Mouse (Mus musculus): ENCODE data around the gene Tas1r2. TPM values are rescaled to one million over a fixed set of nuclear protein-coding genes. Genes with fewer than 3 reads are reported as not detected.

Gene Tas1r2
- polyA plus RNA-seq (2014; fragmentation: Nextera tagmentation; extraction: Ambion mirVana), result not detected in 2 replicates

DNA sequence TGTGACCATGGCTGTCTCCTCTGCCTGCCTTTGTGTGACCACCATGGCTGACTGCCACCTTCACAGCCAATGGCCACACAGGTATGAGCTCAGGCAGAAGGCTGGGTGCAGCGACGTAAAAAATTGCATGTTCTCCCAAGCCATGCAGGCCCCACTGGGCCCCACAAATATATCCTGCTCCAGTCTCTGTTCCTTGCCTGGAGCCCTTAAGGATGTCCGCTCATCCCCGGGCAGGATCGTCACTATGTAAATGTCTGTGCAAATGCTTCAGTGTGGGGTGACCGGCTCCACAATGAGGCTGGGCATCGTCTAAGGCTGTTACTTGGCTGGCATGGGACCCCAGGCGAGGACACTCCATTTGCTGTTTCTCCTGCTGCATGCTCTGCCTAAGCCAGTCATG lies at the start of gene Tas1r2:
TSS of gene Tas1r2 (plus strand) at position 301 of the 400 bp plus-strand sequence.
- H3K4me2 ChIP-seq (ENCODE audit: low read depth, low read length), result no peak within 1 kb of the TSS
- H3K27me3 ChIP-seq (ENCODE audit: control insufficient read depth, insufficient read depth, low read length), result no peaks in the 10 kb centered on the region
- H3K27ac ChIP-seq (ENCODE audit: low read depth, low read length), result no peak within 1 kb of the TSS
- no peaks in the 10 kb centered on the region for H3K9me3 ChIP-seq (ENCODE audit: control insufficient read depth, low read length)
- H3K4me3 ChIP-seq (ENCODE audit: low read depth, low read length), result no peak within 1 kb of the TSS
- no peak within 1 kb of the TSS for H3K9ac ChIP-seq (replicated peaks; ENCODE audit: low read depth, low read length)
- peaks cover 6% of the 10 kb centered on the region; the same call in 1 of the 2 replicates for H3K36me3 ChIP-seq (ENCODE audit: control insufficient read depth, insufficient read depth, low read length)
- ATAC-seq (ENCODE audit: low read depth), result no peak
- no peaks in the 10 kb centered on the region for H3K4me1 ChIP-seq (ENCODE audit: control insufficient read depth, insufficient read depth, low read length)
- 83% methylated on average over 8 of the region's 8 CpGs for WGBS

DNA sequence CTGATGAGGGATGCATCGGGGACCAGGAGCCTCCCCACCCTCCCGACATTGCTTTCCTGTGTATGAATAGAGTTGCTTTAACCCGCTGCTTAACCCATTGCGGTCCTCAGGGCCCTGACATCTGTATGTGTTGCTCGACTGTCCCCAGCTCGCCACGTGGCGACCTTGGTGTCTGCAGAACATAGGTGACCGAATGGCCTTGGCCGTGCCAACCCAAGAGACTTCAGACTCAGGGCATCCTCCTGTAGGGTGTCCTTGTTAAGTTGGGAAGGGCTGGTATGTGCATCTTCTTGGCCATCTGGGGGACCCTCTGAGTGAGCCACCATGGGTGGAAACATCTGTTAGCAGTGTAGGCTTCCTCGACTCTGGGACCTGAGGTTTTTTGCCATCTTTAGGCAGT lies 48.1 kb upstream of the Tas1r2 start:
- Histone ChIP-seq H3K4me2 (ENCODE audit: low read depth, low read length) (no peak overlapping the region), H3K4me3 (ENCODE audit: low read depth, low read length) (no peak overlapping the region), H3K27me3 (ENCODE audit: control insufficient read depth, insufficient read depth, low read length) (no peaks in the 10 kb centered on the region), H3K36me3 (ENCODE audit: control insufficient read depth, insufficient read depth, low read length) (peaks cover 8% of the 10 kb centered on the region; the same call in 1 of the 2 replicates), H3K27ac (ENCODE audit: low read depth, low read length) (no peak overlapping the region), H3K9me3 (ENCODE audit: control insufficient read depth, low read length) (no peaks in the 10 kb centered on the region), H3K4me1 (ENCODE audit: control insufficient read depth, insufficient read depth, low read length) (no peaks in the 10 kb centered on the region), H3K9ac (replicated peaks; ENCODE audit: low read depth, low read length) (no peak overlapping the region)
- 88% methylated on average over 11 of the region's 11 CpGs for WGBS
- no peak for ATAC-seq (ENCODE audit: low read depth)

DNA sequence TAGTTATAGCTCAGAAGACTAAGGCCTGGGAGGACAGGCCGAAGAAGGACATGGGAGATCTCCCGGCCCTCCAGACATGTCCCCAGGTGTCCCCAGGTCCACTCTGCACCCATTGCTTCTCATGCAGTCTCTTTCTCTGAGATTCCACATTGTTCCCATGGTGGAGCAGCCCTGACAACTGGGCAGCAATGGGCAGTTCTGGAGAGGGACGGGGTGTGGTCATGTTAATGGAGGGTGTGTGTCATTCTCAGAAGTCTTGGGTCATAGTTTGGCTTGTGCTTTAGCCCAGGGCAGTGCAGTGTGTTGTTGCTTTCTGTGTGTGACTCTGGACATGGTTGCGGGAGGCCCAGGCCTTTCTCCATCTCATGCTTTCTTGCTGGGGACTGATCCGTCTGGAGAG lies 46.6 kb upstream of the Tas1r2 start:
- Histone ChIP-seq H3K36me3 (ENCODE audit: control insufficient read depth, insufficient read depth, low read length) (peaks cover 8% of the 10 kb centered on the region; the same call in 1 of the 2 replicates), H3K4me1 (ENCODE audit: control insufficient read depth, insufficient read depth, low read length) (no peaks in the 10 kb centered on the region), H3K4me3 (ENCODE audit: low read depth, low read length) (no peak overlapping the region), H3K9ac (replicated peaks; ENCODE audit: low read depth, low read length) (no peak overlapping the region), H3K27me3 (ENCODE audit: control insufficient read depth, insufficient read depth, low read length) (no peaks in the 10 kb centered on the region), H3K4me2 (ENCODE audit: low read depth, low read length) (no peak overlapping the region), H3K27ac (ENCODE audit: low read depth, low read length) (no peak overlapping the region), H3K9me3 (ENCODE audit: control insufficient read depth, low read length) (no peaks in the 10 kb centered on the region)
- 92% methylated on average over 5 of the region's 5 CpGs for WGBS
- ATAC-seq (ENCODE audit: low read depth), result no peak

DNA sequence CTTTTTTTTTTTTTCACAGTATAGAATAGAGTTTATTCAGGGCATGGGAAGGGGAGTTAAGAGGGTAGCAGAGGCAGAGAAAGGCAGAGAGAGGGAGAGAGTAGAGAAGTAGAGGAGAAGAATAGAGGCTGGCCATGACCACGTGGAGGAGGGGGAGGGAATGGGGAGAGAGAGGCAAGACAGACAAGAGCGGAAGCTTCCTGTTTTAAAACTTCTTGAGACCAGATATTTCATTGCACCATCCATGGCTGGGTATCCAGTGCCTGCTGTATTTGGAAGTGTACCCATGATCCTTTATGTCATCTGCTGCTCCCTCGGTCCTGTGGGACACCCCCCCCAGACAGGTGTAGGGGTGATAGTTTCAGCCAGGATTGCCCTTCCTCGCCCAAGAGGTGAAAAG lies 44.4 kb upstream of the Tas1r2 start:
- no peak overlapping the region for H3K9ac ChIP-seq (replicated peaks; ENCODE audit: low read depth, low read length)
- ATAC-seq (ENCODE audit: low read depth), result no peak
- 82% methylated on average over 4 of the region's 4 CpGs for WGBS
- H3K27me3 ChIP-seq (ENCODE audit: control insufficient read depth, insufficient read depth, low read length), result no peaks in the 10 kb centered on the region
- no peak overlapping the region for H3K4me3 ChIP-seq (ENCODE audit: low read depth, low read length)
- H3K27ac ChIP-seq (ENCODE audit: low read depth, low read length), result no peak overlapping the region
- H3K36me3 ChIP-seq (ENCODE audit: control insufficient read depth, insufficient read depth, low read length), result peaks cover 20% of the 10 kb centered on the region; the same call in 1 of the 2 replicates
- no peak overlapping the region for H3K4me2 ChIP-seq (ENCODE audit: low read depth, low read length)
- H3K4me1 ChIP-seq (ENCODE audit: control insufficient read depth, insufficient read depth, low read length), result no peaks in the 10 kb centered on the region
- H3K9me3 ChIP-seq (ENCODE audit: control insufficient read depth, low read length), result no peaks in the 10 kb centered on the region

DNA sequence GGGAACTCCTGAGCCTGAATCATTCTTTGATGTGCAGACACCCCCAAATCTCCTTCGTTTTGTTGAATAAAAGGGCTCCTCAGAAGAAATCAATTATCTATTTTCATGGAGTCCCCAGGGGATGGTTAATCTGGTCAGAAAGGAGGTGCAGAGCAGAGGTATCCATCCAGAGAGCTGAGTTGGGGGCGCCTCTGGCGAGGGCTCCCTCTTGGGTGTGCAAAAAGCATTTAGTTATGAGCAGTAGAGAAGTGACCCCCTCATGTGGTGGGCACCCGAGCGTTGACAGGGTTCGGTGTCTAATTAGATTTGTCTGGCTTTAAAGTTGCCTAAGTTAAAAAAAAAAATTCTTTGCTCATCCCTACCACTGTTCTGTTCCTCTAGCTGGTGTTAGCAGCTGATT lies 42.4 kb upstream of the Tas1r2 start:
- Histone ChIP-seq H3K9ac (replicated peaks; ENCODE audit: low read depth, low read length) (no peak overlapping the region), H3K4me2 (ENCODE audit: low read depth, low read length) (no peak overlapping the region), H3K27ac (ENCODE audit: low read depth, low read length) (peak overlapping the region; percentile 55; the same call in 1 of the 2 replicates), H3K27me3 (ENCODE audit: control insufficient read depth, insufficient read depth, low read length) (no peaks in the 10 kb centered on the region), H3K9me3 (ENCODE audit: control insufficient read depth, low read length) (no peaks in the 10 kb centered on the region), H3K4me3 (ENCODE audit: low read depth, low read length) (no peak overlapping the region), H3K4me1 (ENCODE audit: control insufficient read depth, insufficient read depth, low read length) (no peaks in the 10 kb centered on the region), H3K36me3 (ENCODE audit: control insufficient read depth, insufficient read depth, low read length) (peaks cover 33% of the 10 kb centered on the region)
- ATAC-seq (ENCODE audit: low read depth), result 0 out of 2 replicates have a peak, but pooled peaks have one; percentile 13
- WGBS, result 57% methylated on average over 6 of the region's 6 CpGs

DNA sequence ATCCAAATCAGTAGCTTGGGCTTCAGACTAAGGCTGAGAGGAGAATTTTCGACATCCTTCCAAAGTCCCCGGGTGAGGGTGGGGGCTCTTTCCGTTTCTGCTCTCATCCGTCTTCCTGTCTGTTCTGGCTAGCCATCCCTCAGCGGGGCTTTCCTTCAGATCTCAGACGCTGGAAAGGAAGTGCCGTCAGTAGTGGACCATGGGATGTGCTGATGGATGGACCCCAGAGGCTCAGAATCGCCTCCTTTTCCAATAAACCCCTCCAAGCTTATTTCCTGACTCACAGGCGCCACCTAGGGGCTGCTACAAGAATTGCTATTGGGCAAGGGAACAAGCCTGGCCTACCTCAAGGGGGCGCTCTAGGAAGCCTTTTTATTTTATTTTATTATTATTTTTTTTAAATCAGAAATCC lies 41.8 kb upstream of the Tas1r2 start:
- Histone ChIP-seq H3K27me3 (ENCODE audit: control insufficient read depth, insufficient read depth, low read length) (no peaks in the 10 kb centered on the region), H3K4me3 (ENCODE audit: low read depth, low read length) (no peak overlapping the region), H3K9ac (replicated peaks; ENCODE audit: low read depth, low read length) (0 out of 2 replicates have a peak overlapping the region, but pooled peaks have one; percentile 32), H3K27ac (ENCODE audit: low read depth, low read length) (peak overlapping the region; percentile 55), H3K9me3 (ENCODE audit: control insufficient read depth, low read length) (no peaks in the 10 kb centered on the region), H3K36me3 (ENCODE audit: control insufficient read depth, insufficient read depth, low read length) (peaks cover 33% of the 10 kb centered on the region), H3K4me2 (ENCODE audit: low read depth, low read length) (peak overlapping the region; percentile 38; the same call in 1 of the 2 replicates), H3K4me1 (ENCODE audit: control insufficient read depth, insufficient read depth, low read length) (no peaks in the 10 kb centered on the region)
- 6% methylated on average over 10 of the region's 10 CpGs for WGBS
- peak; percentile 72; the same call in 1 of the 2 replicates for ATAC-seq (ENCODE audit: low read depth)

DNA sequence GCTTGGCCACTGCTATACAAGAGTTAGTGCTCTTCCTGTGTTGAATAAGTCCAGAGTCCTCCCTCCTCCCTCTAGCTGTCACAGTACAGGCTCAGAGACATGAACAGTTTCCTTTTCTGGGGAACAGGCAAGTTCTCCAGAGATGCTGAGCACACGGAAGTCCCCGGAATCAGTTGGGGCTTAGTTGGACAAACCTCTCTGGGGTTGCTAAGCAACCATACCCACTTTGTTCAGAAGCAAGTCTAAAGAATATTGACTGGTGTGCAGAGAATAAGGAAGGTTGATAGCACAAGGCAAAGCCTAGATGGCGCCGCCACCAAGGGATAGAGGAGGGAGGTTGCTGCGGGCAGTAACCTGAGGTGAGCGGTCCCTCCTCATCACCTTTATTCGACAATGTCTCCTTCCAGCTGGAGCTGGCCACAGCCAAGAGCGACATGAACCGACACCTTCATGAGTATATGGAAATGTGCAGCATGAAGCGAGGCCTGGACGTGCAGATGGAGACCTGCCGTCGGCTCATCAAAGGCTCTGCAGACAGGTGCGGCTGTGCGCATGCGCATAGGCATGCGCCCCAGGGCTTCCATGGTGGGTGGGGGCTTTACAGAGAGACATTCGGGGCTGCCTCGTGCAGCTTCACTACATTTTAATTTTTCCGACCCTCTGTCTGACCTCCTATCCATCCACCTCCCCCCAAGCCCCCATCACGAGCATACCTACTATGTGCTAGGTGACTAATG lies 38.6 kb upstream of the Tas1r2 start:
- peaks cover 25% of the 10 kb centered on the region for H3K36me3 ChIP-seq (ENCODE audit: control insufficient read depth, insufficient read depth, low read length)
- H3K9ac ChIP-seq (replicated peaks; ENCODE audit: low read depth, low read length), result no peak overlapping the region
- no peak overlapping the region for H3K4me3 ChIP-seq (ENCODE audit: low read depth, low read length)
- no peaks in the 10 kb centered on the region for H3K27me3 ChIP-seq (ENCODE audit: control insufficient read depth, insufficient read depth, low read length)
- WGBS, result 88% methylated on average over 21 of the region's 21 CpGs
- no peaks in the 10 kb centered on the region for H3K9me3 ChIP-seq (ENCODE audit: control insufficient read depth, low read length)
- H3K4me1 ChIP-seq (ENCODE audit: control insufficient read depth, insufficient read depth, low read length), result no peaks in the 10 kb centered on the region
- H3K27ac ChIP-seq (ENCODE audit: low read depth, low read length), result no peak overlapping the region
- no peak for ATAC-seq (ENCODE audit: low read depth)
- no peak overlapping the region for H3K4me2 ChIP-seq (ENCODE audit: low read depth, low read length)

DNA sequence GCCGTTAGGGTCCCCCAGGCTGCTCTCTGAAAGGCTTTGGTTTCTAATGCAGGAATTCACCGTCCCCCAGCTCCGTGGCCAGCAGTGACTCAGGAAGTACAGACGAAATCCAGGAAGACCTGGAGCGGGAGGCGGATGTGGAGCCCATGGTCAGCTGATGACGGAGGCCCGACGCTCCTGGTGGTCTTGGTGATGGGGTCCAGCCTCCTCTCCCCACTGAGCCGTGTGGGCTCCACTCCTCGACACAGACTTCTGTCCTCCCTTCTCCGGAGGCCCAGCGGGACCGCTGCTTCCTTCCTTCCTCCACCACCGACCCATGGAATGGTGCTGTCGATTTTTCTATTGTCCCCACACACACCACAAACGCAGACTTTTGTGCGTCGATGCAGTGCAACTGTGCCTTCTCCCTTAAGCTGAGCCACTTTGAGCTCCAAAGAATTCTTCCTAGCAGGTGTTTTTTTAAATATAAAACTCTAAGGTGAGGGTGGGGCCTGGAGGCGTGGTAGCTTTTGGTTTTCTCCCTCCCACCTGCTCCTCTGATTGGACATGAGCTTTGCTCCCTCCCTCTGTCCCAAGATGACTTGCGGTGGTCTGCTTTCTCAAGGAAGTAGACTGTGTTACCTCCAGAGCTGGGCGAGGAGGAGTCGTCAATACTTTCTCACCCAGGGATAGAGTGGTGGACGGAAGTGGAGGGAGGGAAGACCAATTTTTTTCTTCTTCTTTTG lies 36.9 kb upstream of the Tas1r2 start:
- Histone ChIP-seq H3K9me3 (ENCODE audit: control insufficient read depth, low read length) (no peaks in the 10 kb centered on the region), H3K36me3 (ENCODE audit: control insufficient read depth, insufficient read depth, low read length) (peaks cover 25% of the 10 kb centered on the region), H3K4me1 (ENCODE audit: control insufficient read depth, insufficient read depth, low read length) (no peaks in the 10 kb centered on the region), H3K4me3 (ENCODE audit: low read depth, low read length) (no peak overlapping the region), H3K4me2 (ENCODE audit: low read depth, low read length) (peak overlapping the region; percentile 14; the same call in 1 of the 2 replicates), H3K9ac (replicated peaks; ENCODE audit: low read depth, low read length) (no peak overlapping the region), H3K27me3 (ENCODE audit: control insufficient read depth, insufficient read depth, low read length) (no peaks in the 10 kb centered on the region), H3K27ac (ENCODE audit: low read depth, low read length) (no peak overlapping the region)
- ATAC-seq (ENCODE audit: low read depth), result no peak
- 25% methylated on average over 23 of the region's 24 CpGs for WGBS

DNA sequence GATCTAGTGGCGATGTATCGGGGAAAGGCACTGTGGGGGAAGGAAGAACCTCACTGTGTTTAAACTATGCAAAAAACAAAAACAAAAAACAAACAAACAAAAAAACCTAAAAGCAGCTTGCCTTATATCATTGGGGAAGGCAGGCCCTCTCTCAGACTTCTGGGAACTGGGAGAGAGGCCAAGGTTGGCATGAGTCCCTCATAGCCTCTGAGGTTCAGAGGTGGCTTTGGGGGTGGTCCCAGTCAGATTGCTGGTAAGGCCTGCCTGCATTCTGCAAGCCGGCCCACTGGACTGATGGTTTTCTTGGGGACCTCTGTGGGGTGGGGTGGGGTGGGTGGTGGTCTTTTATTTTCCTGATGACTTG lies 36.4 kb upstream of the Tas1r2 start:
- Histone ChIP-seq H3K9ac (replicated peaks; ENCODE audit: low read depth, low read length) (no peak overlapping the region), H3K36me3 (ENCODE audit: control insufficient read depth, insufficient read depth, low read length) (peaks cover 25% of the 10 kb centered on the region), H3K4me2 (ENCODE audit: low read depth, low read length) (no peak overlapping the region), H3K9me3 (ENCODE audit: control insufficient read depth, low read length) (no peaks in the 10 kb centered on the region), H3K4me3 (ENCODE audit: low read depth, low read length) (no peak overlapping the region), H3K27ac (ENCODE audit: low read depth, low read length) (no peak overlapping the region), H3K27me3 (ENCODE audit: control insufficient read depth, insufficient read depth, low read length) (no peaks in the 10 kb centered on the region), H3K4me1 (ENCODE audit: control insufficient read depth, insufficient read depth, low read length) (0 out of 2 replicates have a peak, but pooled peaks cover 2% of the 10 kb centered on the region)
- ATAC-seq (ENCODE audit: low read depth), result no peak
- 69% methylated on average over 3 of the region's 3 CpGs for WGBS
